Mouse (Mus musculus): ENCODE measurements around the gene Jak3. TPM values are rescaled to one million over a fixed set of nuclear protein-coding genes. Genes with fewer than 3 reads are reported as not detected.
"Not testable (repeated sequence)": the region's sequence is repeated elsewhere in the genome, so short reads cannot be mapped to it uniquely, and the experiment has no call there.

The Jak3 gene
- total RNA-seq, 2 experiments from 2014 or later: 4.8 to 5.0 TPM

DNA sequence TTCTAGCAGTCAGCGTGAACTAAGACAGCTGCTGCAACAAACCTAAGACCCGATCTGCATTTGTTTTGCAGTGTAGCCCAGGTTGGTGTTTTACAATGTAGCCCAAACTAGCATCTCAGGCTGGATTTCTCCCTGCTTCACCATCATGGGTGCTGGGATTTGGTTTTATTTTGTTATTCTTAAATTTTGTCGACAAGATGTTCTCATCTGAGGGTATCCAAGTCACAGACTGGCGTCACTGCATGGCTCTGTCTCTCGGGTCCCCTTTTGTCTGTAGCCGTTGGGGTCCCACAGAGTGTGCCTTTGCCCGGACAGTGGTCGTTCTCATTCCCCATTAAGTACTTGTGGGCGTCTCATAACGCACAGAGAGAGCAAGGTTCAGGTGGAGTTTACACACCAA lies 8.6 kb downstream of the Jak3 start:
- no peak for DNase-seq (ENCODE audit: low spot score in 2 of 2)

- no peak for DNase-seq (ENCODE audit: low spot score in 2 of 2)
These were observed 9.5 kb downstream of the Jak3 start for GRCm38 (mm10) chr8:71685573-71685972.

DNA sequence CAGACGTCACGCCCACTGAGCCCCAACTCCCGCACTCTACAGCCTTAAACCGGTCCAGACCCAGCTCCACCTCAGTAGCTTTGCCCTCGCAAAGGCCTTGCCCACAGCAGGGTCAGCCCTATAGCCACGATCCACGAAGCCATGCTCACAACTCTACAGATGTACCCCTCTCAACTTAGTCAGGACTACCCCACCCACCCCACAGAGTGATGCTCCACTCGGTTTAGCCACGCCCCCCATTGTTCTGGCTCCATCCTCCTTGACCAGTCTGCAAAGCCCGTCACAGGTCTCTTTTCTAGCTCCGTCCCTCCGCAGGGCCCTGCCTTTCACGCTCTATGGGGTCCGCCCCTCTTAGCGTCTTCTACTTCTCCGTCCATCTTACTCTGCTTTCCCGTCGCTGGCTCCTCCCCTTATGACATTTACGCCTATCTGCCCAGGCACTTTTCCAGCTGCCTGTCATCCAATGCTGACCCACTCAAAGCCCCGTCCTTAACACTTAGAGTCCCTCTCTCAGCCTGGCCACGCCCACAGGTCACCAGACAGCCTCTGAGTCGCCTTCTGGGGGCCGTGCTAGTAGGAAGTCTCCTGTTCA lies 10.1 kb downstream of the Jak3 start:
- no peak for DNase-seq (ENCODE audit: low spot score in 2 of 2)

DNA sequence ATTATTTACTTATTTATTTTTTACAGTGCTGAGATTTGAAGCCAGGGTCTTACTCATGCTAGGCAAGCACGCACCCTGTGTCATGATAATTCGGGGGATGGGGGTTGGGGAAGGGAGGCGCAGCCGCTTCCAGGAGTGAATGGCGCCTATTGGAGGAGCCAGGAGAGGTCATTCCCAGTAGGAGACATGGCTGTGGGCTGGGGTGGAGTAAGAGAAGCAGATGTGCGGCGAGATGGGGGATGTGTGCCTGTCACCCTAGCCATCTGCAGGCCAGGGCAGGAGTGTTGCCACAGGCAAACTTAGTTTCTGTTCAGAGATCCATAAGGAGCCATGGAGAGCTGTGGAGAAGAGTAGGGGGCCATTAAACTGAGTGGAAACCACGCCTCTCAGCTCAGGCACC lies 11.5 kb downstream of the Jak3 start:
- DNase-seq (ENCODE audit: low spot score in 2 of 2): no peak

DNA sequence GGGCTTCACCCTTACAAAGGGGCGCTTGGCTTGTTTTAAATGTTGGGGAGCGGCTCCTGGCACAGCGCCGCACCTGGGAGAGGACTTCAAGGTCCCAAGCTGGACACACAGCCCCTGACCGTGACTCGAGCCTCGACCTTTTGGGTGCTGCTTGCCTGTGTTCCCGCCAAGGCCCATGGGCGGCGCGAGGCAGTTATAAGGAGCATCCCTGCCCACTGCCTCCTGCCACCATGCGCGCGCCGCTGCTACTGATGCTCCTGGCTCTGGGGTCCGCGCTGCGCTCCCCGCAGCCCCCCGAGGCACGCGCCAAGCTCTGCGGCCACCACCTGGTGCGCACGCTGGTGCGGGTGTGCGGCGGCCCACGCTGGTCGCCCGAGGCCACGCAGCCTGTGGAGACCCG lies 12.9 kb downstream of the Jak3 start, which contains the start of gene Insl3:
TSS of gene Insl3 (plus strand) at position 187 of the 400 bp plus-strand sequence.
- no peak for DNase-seq (ENCODE audit: low spot score in 2 of 2)

DNA sequence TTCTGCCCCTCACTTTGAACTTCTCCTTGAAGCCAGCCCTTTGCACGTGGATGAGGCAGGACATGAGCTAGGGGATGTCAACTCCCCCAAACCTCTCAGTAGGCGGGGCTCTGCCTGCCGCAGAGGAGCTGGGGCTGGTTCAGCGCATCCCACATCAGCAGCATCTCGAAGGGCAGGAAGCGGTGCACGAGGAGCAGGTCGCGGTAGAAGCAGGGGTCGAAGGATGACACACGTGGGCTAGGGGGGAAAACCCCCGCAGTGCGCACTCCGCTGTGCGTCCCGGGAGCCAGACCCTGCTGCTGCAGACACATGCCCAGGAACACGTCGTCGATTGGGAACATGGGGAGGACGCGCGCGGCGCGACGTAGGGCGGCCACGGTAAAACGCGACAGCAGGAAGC lies 16.4 kb downstream of the Jak3 start:
- no peak for DNase-seq (ENCODE audit: low spot score in 2 of 2)

DNA sequence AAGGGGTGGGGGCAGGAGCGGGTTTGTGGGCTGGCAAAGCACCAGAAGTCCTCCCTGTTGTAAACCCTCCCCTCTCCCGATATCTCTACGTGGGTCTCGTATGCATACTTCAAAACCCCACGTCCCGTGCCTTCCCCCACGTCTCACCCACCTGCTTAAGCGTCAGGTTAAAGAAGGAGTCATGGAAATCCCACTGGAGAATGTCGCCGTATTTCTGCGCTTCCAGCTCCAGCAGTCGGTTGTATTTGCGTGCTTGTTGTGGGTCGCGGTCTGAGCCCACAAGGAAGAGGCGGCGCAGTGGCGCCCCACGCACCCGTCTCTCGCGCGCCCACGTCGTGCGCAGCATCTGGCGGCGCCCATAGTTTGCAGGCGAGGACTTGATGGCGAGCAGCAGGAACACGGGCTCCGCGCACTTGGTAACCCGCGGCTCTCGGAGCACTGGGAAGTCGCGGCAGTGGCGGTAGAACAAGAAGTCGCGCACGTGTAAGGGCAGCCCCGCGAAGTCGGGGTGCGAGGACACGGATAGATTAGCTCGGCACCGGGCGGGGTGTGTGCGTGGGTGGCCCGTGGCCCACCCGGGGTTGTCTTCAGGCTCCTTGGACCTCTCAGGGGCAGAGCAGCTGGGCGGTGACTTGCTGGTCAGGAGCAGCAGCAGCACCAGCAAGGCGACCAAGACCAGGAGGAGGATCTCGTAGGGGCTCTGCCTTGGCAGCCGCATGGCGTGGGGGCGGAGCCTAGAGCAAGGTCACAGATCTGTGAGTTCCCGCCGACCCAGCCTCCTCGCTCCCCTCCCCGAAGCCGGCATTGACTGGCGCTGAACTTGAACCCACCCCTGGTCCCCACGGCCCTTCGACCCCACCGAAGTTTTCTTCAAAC lies 17.3 kb downstream of the Jak3 start:
- DNase-seq (ENCODE audit: low spot score in 2 of 2): no peak

GRCm38 (mm10) chr8:71695456-71695855 lies 19.4 kb downstream of the Jak3 start:
- DNase-seq (ENCODE audit: low spot score in 2 of 2): not testable (repeated sequence)

DNA sequence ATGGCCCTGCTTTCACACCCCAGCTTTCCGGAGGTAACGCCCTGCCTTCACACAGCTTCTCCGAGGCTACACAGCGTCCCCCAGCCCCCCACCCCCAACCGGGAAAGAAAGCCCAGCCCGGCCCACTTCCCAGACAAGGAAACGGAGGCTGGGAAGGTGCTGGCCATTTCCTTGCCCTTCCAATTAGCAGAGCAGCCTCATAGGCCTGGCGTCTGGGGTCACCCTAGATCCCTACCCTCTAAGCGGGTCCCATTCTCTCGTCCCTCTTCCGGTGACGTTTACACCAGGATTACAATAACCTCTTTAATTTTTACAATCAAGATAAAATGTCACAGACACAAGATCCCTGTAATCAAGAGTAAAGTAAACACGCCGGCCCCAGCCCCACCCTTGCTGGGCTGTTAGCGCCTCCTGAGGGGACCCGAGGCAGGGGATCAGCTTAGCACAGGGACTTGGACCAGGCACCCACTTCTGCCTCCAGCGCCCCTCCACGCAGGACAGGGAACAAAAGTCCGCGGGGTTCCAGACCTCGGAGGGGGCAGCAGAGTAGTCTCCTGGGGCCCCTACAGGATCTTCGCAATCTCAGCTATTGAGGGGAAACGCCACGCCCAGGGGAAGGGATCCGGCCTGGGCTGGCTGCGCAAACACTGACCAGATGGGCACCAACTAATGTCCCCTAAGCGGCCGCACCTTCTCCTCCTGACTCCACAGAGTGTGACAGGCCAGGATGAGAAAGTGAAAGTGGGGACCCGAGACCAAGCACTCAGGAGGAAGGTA lies 24.6 kb downstream of the Jak3 start:
- no peak for DNase-seq (ENCODE audit: low spot score in 2 of 2)

GRCm38 (mm10) chr8:71701414-71702086 lies 25.5 kb downstream of the Jak3 start, which contains the start of gene B3gnt3:
B3gnt3 (minus strand) TSS chr8:71701789.
- no peak for DNase-seq (ENCODE audit: low spot score in 2 of 2)

- no peak for DNase-seq (ENCODE audit: low spot score in 2 of 2)
These were observed 26.0 kb downstream of the Jak3 start for GRCm38 (mm10) chr8:71702087-71702432.

DNA sequence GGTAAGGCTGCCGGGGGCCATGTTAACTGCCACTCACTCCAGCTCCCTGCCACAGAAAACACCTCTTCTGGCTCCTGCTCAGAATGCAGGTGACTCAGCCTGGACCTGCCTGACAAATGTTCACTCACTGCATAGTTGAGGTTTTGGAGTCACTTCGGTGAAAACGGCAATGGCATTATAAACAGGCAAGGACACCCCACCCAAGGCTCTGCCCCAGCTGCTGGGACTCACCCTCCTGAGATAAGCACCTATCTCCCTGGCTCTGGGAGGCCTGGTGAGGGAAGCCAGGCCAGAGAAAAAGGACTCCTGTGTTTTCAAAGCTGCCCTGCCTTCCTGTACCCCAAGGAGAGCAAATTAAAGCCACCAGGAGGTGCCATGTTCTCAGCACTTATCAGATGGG lies 26.8 kb downstream of the Jak3 start:
- DNase-seq (ENCODE audit: low spot score in 2 of 2): no peak

- DNase-seq (ENCODE audit: low spot score in 2 of 2): not testable (repeated sequence)
These were observed 27.3 kb downstream of the Jak3 start for GRCm38 (mm10) chr8:71703400-71703799.

DNA sequence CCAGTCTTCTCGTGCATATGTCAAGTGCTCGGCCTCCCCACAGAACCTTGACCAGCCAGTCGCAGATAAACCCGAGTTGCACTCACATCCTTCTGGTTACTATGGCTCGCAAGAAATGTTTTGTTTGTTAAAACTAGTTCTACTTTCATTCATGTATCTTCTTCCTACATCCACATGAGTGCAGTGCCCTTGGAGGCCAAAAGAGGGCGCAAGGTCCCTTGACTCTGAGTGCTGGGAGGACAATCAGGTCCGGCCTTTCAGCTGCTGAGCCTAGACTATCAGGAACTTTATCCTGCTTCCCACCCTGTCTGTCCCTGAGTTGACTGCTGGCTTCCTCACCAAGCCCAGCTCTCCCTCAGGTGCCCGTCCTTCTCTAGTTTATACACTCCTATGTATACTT lies 31.8 kb downstream of the Jak3 start:
- peak in 1 of 2 experiments; percentile 66 for DNase-seq (ENCODE audit: low spot score in 2 of 2)

DNA sequence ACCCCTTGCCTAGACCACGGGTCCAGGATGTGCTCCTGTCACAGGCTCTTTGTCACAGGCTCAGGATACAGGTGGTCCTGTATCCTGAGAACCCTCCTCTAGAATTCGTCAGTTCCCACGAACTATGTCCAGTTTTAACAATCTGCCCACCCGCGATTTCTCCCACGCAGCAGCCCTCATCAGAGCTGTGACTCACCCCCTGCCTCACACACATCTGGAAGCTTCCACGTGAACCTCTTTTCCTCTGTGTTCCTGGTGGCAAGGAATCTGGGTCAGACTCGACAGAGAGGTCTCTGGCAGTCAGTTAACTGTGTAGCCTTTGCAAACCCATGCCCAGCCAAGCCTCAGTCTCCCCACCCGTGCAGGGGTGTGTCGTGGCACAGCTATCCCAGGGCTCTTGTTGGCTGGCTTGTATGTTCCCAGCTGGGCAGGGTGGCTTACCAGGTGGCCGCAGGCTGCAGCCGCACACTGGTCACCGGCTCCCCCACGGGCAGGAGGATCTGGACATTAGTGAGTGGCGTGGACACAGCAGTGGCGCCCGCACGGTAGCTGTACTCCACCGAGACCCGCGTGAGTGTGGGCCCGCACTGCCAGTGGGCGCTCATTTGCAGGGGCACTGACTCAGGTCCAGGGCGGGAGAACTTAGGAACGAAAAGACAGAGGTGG lies 33.2 kb downstream of the Jak3 start:
- no peak for DNase-seq (ENCODE audit: low spot score in 2 of 2)

DNA sequence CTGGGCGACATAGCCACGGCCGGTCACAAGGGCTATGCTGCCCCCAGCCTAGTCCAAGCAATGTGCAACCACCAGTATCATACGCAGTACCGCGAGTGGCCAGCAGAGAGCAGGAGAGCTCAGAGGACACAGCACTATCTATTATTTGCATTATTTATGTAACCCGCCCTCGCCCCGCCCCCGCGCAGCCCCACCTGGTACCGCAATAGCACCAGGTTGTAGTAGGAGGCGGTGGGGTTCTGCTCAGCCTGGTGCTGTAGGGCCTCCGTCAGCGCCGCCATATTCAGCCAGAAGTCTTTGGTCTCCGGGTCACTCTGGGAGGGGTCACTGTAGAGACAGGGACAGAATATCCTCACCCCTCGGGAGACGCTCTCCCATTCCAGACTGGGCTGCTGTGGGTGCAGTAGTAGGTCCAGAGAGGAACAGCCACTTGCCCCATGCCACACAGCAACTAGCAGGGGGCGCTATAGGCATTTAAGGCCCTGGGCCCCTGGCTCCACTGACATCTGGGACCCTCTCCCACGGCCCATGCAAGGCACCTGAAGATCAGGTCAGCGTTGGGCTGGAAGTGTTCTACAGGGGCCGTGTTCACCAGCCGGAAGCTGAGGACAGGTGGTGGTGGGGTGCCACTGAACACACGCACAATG lies 33.8 kb downstream of the Jak3 start:
- peak; percentile 84 to 91 for DNase-seq (ENCODE audit: low spot score in 2 of 2)

DNA sequence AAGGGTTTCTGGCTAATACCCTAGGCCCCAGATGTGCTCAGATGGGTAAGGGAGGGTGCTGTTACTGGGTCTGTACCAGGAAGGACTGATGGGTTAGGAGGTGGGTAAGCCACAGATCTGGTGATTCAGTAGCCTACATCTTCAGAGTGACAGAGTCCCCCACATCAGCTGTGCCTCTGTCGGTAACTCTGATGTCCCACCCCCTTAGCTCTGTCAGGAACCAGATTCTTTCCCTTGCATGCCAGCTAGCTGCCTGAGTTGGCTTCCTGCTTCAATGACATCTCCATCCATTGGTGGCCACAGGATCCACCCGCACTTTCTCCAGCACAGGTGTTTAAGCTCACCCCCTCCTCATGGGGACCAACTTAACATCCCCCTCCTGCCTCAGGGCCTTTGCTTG lies 35.5 kb downstream of the Jak3 start:
- no peak for DNase-seq (ENCODE audit: low spot score in 2 of 2)

DNA sequence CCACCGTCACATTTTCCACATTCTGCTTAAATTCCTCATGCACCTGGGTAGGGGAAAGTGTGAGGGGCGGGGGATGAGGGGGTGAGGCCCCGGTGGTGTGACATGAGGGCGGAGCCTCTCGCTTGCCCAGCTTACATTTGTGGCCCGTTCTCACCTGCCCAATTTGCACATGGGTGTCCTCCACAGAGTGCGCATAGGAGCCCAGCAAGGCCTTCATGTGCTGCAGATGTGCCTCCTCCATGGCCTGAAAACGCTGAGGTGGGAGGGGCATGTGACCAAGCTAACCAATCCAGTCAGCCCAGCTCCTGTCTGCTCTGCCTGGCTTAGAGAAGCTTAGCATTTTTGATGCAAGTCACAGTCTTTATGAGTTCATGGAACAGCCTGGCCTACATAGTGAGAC lies 39.4 kb downstream of the Jak3 start:
- DNase-seq (ENCODE audit: low spot score in 2 of 2): no peak

- no peak for DNase-seq (ENCODE audit: low spot score in 2 of 2)
These were observed 40.5 kb downstream of the Jak3 start for GRCm38 (mm10) chr8:71716561-71717053.

DNA sequence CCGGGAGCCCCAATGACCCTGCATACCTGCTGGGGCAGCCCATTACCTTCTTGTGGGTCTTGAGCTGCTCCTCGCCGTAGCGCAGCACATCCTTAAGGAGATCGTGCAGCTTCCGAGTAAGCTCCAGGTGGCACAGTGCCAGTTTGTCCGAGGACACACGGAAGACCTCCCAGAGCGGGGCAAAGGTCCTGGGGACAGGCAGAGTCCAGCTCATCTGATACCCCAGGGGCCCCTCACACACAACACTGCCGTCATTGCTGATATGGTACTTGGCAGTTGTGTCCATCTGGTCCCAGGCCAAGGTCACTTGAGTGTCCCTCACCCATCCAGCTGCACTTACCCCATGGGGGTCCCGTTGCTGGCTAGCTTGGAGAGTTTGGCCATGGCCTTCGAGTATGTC lies 41.0 kb downstream of the Jak3 start:
- no peak for DNase-seq (ENCODE audit: low spot score in 2 of 2)
